Mouse (Mus musculus) myocyte (in vitro differentiated cells): ENCODE data around the gene Wnt7b. TPM values are rescaled to one million over a fixed set of nuclear protein-coding genes. Genes with fewer than 3 reads are reported as not detected.
A peak's percentile ranks its signal among the peaks of the same experiment; 100 is the strongest.

Source experiments
- H3K27me3 ChIP-seq: one replicate; pipeline ENCODE4 v1.6.1; 2011; ENCODE audit not compliant: control insufficient read depth, insufficient read depth, insufficient read length
- H3K36me3 ChIP-seq: one replicate; pipeline ENCODE4 v1.6.1; 2011; ENCODE audit not compliant: control insufficient read depth, insufficient read depth
- H3K4me2 ChIP-seq: one replicate; pipeline ENCODE4 v1.6.1; 2011; ENCODE audit warnings: low read depth, control low read depth
- H3K4me3 ChIP-seq: one replicate; pipeline ENCODE4 v1.5.1; 2011; ENCODE audit warnings: mild to moderate bottlenecking, control low read depth, moderate library complexity
- H3K79me2 ChIP-seq: one replicate; pipeline ENCODE4 v1.6.1; 2011; ENCODE audit not compliant: control insufficient read depth, insufficient read depth
- H3ac ChIP-seq: one replicate; pipeline ENCODE4 v1.6.1; 2011; ENCODE audit not compliant: control insufficient read depth, insufficient read length
- CEBPB ChIP-seq: IDR thresholded peaks from 2 replicates; pipeline ENCODE4 v1.6.1; 2011; ENCODE audit warnings: mild to moderate bottlenecking, moderate library complexity; ENCODE audit not compliant: poor library complexity, insufficient read depth, severe bottlenecking
- E2F4 ChIP-seq: IDR thresholded peaks from one replicate; pipeline ENCODE4 v1.6.1; 2011; ENCODE audit warnings: mild to moderate bottlenecking, control low read depth, moderate library complexity; ENCODE audit not compliant: insufficient read depth
- MAX ChIP-seq: IDR thresholded peaks from one replicate; pipeline ENCODE4 v1.6.1; 2011; ENCODE audit warnings: low read depth, mild to moderate bottlenecking, control low read depth
- MYOD1 ChIP-seq, 3 experiments: IDR thresholded peaks; one replicate each; pipeline ENCODE4 v1.6.1; 2011; ENCODE audit warnings: control low read depth in 2 of 3, low read depth in 2 of 3, mild to moderate bottlenecking in 2 of 3, moderate library complexity in 1 of 3; ENCODE audit not compliant: insufficient read length in 2 of 3, control insufficient read depth in 1 of 3
- MYOG ChIP-seq, 3 experiments: IDR thresholded peaks; one replicate each; pipeline ENCODE4 v1.6.1; 2011; ENCODE audit warnings: control low read depth in 2 of 3, low read depth in 2 of 3, mild to moderate bottlenecking in 2 of 3; ENCODE audit not compliant: insufficient read length in 2 of 3, control insufficient read depth in 1 of 3, insufficient read depth in 1 of 3
- POLR2A ChIP-seq: IDR thresholded peaks from one replicate; pipeline ENCODE4 v1.6.1; 2011; ENCODE audit warnings: low read depth, mild to moderate bottlenecking, control low read depth, moderate library complexity; ENCODE audit not compliant: insufficient read length
- POLR2AphosphoS2 ChIP-seq: IDR thresholded peaks from one replicate; pipeline ENCODE4 v1.6.1; 2011; ENCODE audit warnings: low read depth, control low read depth; ENCODE audit not compliant: insufficient read length
- REST ChIP-seq: IDR thresholded peaks from one replicate; pipeline ENCODE4 v1.6.1; 2011; ENCODE audit warnings: mild to moderate bottlenecking, control low read depth, moderate library complexity; ENCODE audit not compliant: insufficient read depth, insufficient read length
- SRF ChIP-seq: IDR thresholded peaks from one replicate; pipeline ENCODE4 v1.6.1; 2011; ENCODE audit warnings: low read depth; ENCODE audit not compliant: control insufficient read depth, insufficient read length
- TCF12 ChIP-seq: IDR thresholded peaks from one replicate; pipeline ENCODE4 v1.6.1; 2011; ENCODE audit warnings: mild to moderate bottlenecking, control low read depth; ENCODE audit not compliant: poor library complexity, insufficient read depth, severe bottlenecking
- TCF3 ChIP-seq: IDR thresholded peaks from one replicate; pipeline ENCODE4 v1.6.1; 2011; ENCODE audit warnings: low read depth, control low read depth; ENCODE audit not compliant: insufficient read length
- USF1 ChIP-seq: IDR thresholded peaks from one replicate; pipeline ENCODE4 v1.6.1; 2011; ENCODE audit warnings: low read depth, mild to moderate bottlenecking, control low read depth, moderate library complexity
- polyA plus RNA-seq: library from polyadenylated mRNA; unstranded; fragments of >200 nt; fragmentation: generic; extraction: Trizol; gene quantifications from one replicate; pipeline ENCODE4 v1.2.1, GENCODE M21; 2012; ENCODE audit warnings: missing spikeins

Gene Wnt7b
- polyA plus RNA-seq, 1 experiment, result 7.9 TPM

DNA sequence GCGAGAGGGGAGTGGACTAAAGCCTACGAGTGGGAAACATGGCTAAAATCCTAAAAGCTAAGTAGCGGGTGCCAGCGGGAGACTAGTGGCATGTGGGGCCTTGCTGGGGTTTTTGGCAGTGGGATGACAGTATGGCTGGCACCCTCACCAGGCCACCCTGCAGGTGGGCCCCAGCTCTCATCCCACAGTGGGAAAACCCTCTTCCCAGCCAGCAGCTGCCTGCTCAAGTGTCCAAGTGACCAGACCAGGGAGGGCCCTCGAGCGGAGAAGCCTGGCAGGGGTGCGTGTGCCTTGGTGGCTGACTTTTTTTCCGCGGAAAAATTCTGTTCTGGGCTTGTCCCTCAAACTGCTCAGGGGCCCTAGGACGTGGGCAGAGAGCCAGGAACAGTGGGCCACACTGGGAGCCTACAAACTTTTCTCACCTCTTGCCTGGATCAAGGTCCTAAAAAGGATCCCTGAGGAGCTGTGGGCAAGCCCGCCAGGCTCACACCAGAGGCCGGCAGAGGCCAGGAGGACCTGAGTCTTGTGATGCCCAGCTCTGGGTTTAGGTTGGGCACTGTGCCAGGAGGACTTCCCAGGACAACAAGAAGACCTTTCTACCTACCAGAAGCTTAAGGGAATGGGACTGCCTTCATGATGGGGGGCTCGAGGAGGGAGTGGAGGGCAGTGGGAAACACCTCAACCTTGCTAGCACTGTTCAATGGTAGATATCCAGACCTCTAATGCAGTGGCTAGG, 18.1 kb downstream of the Wnt7b start:
- no peaks in the 10 kb centered on the region for H3K79me2 ChIP-seq
- H3ac ChIP-seq, result no peak overlapping the region
- no peaks in the 10 kb centered on the region for H3K36me3 ChIP-seq
- no peak overlapping the region for H3K4me2 ChIP-seq
- no peak for TF ChIP-seq SRF
- no peak for TF ChIP-seq REST
- TF ChIP-seq TCF12, result no peak
- peak in 1 of 3 experiments; percentile 22 for TF ChIP-seq MYOD1 (IDR thresholded peaks at IDR 0.05; ENCODE audit: control insufficient read depth in 1 of 3, insufficient read length in 2 of 3, low read depth in 2 of 3)
- TF ChIP-seq CEBPB, result no peak
- no peak for TF ChIP-seq POLR2A
- TF ChIP-seq USF1, result no peak
- TF ChIP-seq POLR2AphosphoS2, result no peak
- no peak for TF ChIP-seq E2F4
- peak in 1 of 3 experiments; percentile 56 for TF ChIP-seq MYOG (IDR thresholded peaks at IDR 0.05; ENCODE audit: control insufficient read depth in 1 of 3, insufficient read depth in 1 of 3, insufficient read length in 2 of 3, low read depth in 2 of 3)
- TF ChIP-seq MAX, result no peak
- TF ChIP-seq TCF3, result no peak
- H3K27me3 ChIP-seq, result no peaks in the 10 kb centered on the region
- H3K4me3 ChIP-seq, result no peak overlapping the region

DNA sequence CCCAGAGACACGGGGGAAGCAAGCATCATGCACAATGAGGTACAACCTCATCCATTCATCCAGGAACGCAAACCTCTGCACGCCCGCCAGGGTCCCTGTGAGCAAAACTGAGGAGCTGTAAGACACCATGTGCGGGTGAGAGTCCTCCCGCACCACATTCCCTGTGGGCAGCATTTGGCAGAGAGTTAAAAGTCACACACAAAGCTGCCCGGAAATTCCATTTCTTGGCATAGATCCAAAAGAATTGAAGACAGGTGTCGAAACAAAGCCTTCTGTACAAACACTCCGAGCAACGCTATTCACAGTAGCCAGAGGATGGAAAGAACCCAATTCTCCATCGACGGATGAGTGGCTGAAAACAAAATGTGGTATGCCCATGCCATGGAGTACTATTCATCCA, 20.3 kb downstream of the Wnt7b start:
- TF ChIP-seq MYOG (IDR thresholded peaks at IDR 0.05; ENCODE audit: control insufficient read depth in 1 of 3, insufficient read depth in 1 of 3, insufficient read length in 2 of 3, low read depth in 2 of 3) (no peak), POLR2AphosphoS2 (no peak)
- H3K36me3 ChIP-seq, result no peaks in the 10 kb centered on the region
- H3K4me2 ChIP-seq, result no peak overlapping the region
- H3ac ChIP-seq, result no peak overlapping the region
- no peaks in the 10 kb centered on the region for H3K27me3 ChIP-seq
- no peak overlapping the region for H3K4me3 ChIP-seq
- H3K79me2 ChIP-seq, result no peaks in the 10 kb centered on the region

DNA sequence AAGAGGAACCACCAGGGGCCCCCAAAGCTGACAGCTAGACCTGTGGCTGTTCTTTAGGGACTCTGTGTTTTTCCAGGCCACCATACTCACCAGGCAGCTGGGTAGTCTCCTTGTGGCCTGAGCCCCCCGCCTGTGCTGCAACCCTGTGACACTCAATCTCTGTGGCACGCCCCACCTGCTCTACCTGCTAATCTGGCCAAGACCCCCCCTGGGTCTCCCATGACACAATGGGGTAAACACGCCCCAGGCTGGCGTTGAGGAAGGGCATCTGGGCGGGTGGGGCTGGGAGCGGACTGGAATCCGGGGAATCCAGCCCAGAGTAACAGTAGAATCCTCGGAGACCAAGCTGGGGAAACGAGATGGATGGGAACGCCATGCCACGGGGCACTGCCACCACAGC, 21.4 kb downstream of the Wnt7b start:
- H3ac ChIP-seq, result no peak overlapping the region
- H3K4me2 ChIP-seq, result no peak overlapping the region
- H3K4me3 ChIP-seq, result no peak overlapping the region
- no peaks in the 10 kb centered on the region for H3K36me3 ChIP-seq
- no peaks in the 10 kb centered on the region for H3K27me3 ChIP-seq
- TF ChIP-seq POLR2A (no peak), MYOG (IDR thresholded peaks at IDR 0.05; ENCODE audit: control insufficient read depth in 1 of 3, insufficient read depth in 1 of 3, insufficient read length in 2 of 3, low read depth in 2 of 3) (peak in 1 of 3 experiments; percentile 52)
- H3K79me2 ChIP-seq, result no peaks in the 10 kb centered on the region

DNA sequence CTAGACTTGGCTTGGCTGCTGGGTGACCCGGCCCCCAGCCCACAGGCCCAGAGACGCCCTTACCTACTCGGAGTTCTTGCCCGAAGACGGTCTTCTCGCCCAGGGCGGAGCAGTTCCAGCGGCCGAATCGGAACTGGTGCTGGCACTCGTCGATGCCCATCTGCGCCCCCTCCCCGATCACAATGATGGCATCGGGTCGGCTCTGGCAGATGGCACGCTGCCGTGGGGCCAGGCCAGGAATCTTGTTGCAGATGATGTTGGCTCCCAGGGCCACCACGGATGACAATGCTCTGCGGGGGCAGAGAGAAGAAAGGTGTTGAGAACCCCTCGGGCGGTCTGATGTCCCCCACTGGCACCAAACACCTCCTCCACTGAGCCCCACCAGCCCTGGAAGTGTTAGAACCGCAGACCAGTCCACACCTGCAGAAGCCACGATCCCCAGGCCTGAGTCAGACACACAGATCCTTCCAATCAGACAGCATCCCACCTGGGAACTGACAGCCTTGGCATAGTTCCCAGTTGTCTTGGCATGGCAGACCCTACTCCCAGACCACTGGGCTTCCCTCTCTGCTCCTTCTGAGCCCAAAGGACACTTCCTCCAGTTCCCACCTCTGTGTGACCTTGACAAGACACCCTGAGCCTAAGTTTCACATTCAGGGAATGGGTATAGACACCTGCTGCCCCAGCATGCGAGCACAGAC, 23.3 kb downstream of the Wnt7b start:
- Histone ChIP-seq H3K79me2 (no peaks in the 10 kb centered on the region), H3K4me2 (no peak overlapping the region), H3K27me3 (no peaks in the 10 kb centered on the region), H3ac (no peak overlapping the region), H3K36me3 (no peaks in the 10 kb centered on the region), H3K4me3 (no peak overlapping the region)
- no peak for TF ChIP-seq MAX
- no peak for TF ChIP-seq REST
- TF ChIP-seq E2F4, result no peak
- TF ChIP-seq CEBPB, result no peak
- TF ChIP-seq POLR2A, result no peak
- no peak for TF ChIP-seq POLR2AphosphoS2
- TF ChIP-seq TCF3, result no peak

DNA sequence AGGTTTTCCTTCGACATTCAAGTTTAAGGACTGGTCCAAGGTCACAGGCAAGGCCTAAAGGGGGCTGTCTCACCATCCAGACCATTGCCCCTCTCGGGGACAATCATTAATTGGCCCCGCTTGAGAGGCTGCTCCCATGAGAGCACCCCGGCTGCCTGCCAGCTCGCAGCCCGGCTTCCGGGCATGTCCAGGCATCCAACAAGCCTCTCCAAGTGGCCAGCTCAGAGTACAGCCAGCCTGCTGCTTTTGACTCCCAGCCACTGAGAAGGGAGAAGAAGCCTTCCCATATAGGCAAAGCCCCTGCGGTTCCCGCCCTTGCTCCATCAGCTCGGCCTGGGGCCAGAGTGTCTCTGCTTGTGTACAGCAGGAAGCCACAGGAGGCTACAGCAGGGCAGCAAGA, 26.5 kb downstream of the Wnt7b start:
- no peaks in the 10 kb centered on the region for H3K27me3 ChIP-seq
- H3K79me2 ChIP-seq, result no peaks in the 10 kb centered on the region
- H3K36me3 ChIP-seq, result no peaks in the 10 kb centered on the region
- no peak overlapping the region for H3K4me2 ChIP-seq
- no peak overlapping the region for H3ac ChIP-seq
- TF ChIP-seq POLR2AphosphoS2 (no peak), MAX (no peak), MYOG (IDR thresholded peaks at IDR 0.05; ENCODE audit: control insufficient read depth in 1 of 3, insufficient read depth in 1 of 3, insufficient read length in 2 of 3, low read depth in 2 of 3) (no peak), USF1 (no peak), E2F4 (no peak), TCF12 (no peak), SRF (no peak), CEBPB (no peak), TCF3 (no peak), POLR2A (no peak), REST (no peak), MYOD1 (IDR thresholded peaks at IDR 0.05; ENCODE audit: control insufficient read depth in 1 of 3, insufficient read length in 2 of 3, low read depth in 2 of 3) (no peak)
- H3K4me3 ChIP-seq, result no peak overlapping the region
